Mouse (Mus musculus) adrenal gland, adult 8-10 months (tissue): Measurements from ENCODE around the gene Arhgap6. TPM values are rescaled to one million over a fixed set of nuclear protein-coding genes. Genes with fewer than 3 reads are reported as not detected.
A peak's percentile ranks its signal among the peaks of the same experiment; 100 is the strongest.

Experiments used
- DNase-seq: peaks from one replicate; pipeline ENCODE4 v3.0.0; 2022
- total RNA-seq, 4 experiments: library from RNA; stranded (reverse); gene quantifications; 2 replicates each; pipeline ENCODE4 v1.2.4; 2022

Arhgap6 gene
- 1 to 10 TPM; 2.4 to 3.3 (median 2.6) TPM for total RNA-seq

DNA sequence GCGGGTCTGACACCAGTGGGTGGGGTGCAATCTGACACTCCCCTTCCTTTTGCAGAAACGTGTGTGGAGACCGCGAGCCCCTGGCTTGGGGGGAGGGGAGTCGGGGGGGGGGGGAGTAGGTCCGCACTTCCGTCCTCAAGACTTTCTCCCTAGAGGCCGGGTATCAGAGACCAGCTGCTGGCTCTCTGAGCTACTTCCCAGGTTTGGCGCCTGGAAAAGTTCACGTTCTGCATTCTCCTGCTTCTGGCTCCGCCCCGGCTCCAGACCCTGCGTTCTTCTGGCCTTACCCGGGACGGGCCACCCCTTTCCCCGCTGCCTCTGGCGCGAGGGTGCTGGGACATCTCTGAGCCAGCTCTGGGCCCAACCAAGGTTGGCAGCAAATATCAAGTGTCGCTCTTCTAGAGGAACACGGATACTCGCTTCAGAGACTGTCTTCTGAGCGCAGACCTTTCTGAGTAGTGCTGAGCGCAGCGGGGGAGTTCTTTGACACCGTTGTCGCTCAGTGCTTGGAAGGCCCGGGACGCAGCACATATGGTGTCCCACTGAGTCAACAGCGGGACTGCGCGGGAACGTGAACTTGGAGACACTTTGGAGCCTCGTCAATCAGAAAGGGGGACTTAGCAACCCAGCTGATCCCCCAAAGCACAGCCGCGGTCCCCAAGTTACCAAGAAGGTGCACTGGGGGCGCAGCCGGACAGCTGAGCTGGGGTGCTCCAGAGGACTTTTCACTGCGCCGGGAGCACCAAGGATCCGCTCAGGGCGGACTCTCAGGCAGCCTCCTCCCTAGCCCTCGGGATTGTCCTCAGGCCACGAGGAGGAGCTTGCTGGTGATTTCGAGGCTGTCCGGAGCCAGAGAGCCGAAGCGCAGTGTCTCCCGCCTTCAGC lies at the start of gene Arhgap6:
Gene Arhgap6 (plus strand): TSS at position 126 of the 885 bp plus-strand sequence.
- peak; percentile 4 for DNase-seq

DNA sequence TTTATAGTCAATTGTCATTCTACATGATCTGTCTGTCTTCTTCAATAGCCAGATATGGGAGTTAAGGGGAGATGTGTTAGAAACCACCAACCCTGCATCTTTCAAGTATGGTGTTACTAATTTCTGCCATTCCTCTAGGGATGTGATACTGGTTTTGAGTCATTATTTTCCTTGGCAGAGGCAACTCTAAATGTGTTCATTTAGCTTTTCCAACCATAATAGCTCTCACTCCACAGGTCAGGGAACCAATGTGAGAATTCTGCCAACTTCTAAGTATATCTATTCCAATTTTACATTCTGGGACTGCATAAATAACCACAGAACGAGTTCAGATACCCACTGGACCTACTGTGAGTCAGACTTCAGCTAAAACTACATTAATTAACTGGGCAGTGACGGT lies 47.9 kb upstream of the Arhgap6 start:
- no peak for DNase-seq

DNA sequence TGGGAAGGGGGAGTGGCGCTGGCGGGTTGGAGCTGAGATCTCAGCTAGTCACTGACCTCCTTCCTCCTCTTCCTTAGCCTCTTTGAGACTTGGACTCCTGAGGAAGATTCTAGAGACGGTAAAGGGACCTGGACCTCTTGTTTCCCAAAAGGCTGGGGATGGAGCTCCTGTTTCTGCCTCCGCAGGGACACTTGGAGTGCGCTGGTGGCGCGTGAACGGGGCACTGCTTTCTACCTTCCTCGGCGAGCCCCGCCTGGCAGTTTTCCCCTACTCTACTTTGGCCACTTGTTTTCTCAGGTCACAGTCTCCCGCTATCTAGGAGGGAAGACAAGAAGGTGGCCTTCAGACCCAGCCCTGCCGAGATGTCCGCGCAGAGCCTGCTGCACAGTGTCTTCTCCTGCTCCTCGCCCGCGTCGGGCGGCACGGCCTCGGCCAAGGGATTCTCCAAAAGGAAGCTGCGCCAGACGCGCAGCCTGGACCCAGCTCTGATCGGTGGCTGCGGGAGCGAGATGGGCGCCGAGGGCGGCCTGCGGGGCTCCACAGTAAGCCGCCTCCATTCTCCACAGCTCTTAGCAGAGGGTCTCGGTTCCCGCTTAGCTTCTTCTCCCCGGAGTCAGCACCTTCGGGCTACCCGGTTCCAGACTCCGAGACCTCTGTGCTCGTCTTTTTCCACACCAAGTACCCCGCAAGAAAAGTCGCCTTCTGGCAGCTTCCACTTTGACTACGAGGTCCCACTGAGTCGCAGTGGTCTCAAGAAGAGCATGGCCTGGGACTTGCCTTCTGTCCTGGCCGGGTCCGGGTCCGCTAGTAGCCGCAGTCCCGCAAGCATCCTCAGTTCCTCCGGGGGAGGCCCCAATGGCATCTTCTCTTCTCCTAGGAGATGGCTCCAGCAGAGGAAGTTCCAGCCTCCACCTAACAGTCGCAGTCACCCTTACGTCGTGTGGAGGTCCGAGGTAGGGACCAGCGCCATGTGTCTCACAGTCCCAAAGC lies 1.3 kb downstream of the Arhgap6 start:
- no peak for DNase-seq

DNA sequence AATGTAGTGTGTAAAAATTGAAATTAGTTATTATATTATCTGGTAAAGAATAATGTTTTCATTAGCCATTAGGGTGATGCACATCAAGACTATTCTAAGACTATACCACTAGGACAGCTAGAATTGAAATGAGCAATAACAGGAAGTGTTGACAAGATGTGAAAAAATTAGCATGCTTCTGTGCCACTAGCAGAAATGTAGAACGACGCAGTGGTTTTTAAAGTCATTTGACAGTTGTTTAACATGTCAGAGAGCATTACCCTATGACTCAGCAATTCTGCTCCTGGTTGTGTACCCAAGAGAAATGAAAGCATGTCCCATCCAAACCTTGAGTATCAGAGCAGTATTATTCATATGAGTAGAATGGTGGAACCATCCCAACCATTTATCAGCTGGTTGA lies 9.8 kb downstream of the Arhgap6 start:
- DNase-seq: no peak

DNA sequence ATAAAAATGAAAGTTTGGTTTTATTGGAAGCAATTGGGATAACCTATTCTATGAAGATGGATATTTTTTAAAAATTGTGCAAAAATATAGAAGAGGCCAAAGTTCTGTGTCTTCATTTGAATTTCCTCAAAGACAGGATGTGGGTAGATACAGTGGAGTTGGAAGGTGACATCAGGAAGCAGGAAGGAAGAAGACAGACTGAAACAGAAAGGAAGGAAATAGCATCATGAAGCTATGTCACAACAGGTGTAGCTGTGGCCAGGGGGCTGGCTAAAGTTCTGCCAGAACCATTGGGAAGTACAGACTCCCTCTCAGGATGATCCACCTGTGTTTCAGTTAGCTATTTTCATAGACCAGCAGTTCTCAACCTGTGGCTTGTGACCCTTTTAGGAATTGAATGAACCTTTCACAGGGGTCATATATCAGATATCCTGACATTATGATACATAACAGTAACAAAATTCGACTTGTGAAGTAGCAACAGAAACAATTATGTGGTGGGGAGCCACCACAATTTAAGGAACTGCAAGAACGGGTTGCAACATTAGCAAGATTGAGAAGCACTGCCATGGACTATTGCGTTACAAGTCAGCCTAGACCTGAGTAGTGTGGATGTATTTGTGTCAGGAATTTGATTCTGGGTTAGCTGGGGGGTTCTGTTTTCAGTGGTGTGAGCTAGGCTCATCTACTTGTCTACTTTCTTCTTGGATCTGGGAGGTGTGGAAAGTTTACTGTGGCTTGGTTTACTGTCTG lies 15.8 kb downstream of the Arhgap6 start:
- no peak for DNase-seq

DNA sequence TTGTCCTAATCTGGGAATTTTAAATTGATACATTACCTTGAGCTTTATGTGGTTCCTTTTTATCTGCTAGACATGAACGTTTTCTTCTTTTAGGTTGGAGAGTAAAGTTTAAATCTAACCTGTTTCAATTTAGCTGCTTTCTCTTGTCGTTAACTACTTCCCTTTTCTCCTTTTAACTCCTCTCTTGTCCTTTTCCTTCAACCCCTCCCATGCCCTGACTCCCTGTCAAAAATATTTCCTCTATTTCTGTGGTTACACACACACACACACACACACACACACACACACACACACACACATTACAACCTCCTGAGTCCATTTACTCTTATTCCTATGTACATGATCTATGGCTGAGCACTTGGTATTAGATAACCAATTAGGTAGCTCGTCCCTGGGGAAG lies 24.0 kb downstream of the Arhgap6 start:
- DNase-seq: no peak

DNA sequence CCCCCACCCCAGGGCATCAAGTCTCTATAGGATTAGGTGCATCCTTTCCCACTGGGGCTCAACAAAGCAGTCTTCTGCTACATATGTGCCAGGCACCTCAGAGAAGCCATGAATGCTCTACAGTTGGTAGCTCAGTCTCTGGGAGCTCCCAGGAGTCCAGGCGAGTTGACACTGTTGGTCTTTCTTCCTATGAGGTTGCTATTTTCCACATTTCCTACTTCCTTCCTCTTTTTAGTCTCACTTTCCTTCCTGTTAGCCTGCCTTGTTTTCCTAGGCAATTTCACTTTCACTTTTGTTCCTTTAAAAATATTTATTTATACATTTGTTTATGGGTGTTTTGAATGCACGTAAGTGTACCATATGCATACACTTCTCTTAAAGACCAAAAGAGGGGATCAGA lies 29.3 kb downstream of the Arhgap6 start:
- DNase-seq: no peak

DNA sequence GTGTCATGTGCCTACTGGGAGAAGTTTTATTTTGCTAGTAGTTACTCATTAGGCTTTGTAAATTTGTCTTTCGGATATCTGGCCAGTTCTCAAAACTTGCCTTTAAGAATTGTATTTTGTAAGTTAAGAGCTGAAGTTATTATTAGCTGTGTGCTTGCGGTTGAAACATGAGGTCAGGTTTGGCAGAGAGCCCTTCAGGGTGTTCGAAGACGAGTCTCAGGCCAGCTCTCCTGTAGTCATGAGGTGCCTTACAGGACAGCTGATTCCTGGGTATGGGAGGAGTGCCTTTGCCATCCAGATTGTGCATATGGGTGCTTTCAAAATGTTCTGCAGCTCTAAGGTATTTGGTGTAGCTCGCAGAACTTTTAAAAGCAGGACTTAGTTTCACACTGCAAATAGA lies 37.4 kb downstream of the Arhgap6 start:
- no peak for DNase-seq

DNA sequence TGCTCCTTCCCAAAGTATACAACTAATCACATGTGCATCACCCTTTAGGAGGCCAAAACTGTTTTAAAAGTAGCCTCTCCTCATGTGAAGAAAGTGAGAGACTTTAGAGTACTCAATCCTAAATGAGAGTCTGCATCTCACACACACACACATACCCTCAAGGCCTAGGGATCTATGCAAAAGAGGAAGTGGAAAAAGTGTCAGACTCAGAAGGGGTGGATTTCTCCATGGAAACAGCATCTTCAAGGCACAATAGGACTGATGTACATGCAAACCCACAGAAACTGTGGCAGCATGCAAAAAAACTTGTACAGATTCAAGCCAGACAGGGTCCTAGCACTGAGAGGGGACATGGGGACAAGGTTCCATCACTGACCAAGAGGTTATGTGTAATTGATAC lies 53.2 kb downstream of the Arhgap6 start:
- no peak for DNase-seq

DNA sequence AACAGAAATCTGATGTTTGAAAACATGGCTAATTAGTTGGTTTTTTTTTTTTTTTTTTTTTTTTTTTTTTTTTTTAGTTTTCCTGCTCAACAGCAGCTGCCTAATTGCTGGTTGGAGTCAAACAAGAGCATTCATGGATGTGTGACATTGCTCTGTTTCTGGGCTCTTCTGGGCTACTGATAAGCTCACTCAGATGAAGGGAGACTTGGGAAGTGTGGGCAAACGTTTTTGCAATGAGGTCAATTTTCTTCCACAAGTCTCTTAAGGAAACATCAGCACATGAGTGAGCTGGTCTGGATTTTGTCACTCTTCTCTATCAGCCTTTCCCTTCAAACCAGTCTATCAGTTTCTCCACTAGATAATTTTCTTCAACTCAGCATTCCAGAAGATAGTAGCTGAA lies 79.8 kb downstream of the Arhgap6 start:
- DNase-seq: no peak

DNA sequence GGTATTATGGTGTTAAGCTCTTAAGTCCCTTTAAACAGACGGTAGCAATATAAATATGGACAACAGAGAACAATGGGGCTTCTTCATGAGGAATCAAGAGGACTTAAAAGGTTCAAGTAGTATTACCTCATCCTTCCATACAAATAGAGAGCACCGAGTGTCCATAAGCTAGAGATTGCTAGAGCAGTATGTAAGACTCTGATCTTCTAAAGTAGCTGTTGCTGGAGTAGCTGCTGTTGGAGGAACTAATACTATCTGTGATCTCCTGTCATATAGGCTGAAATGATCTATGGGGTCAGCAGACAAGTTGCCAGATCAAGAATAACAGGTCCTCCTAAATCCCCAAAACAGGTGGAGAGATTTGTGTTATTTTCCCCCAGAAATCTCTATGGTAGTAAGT lies 108.7 kb downstream of the Arhgap6 start:
- DNase-seq: no peak

DNA sequence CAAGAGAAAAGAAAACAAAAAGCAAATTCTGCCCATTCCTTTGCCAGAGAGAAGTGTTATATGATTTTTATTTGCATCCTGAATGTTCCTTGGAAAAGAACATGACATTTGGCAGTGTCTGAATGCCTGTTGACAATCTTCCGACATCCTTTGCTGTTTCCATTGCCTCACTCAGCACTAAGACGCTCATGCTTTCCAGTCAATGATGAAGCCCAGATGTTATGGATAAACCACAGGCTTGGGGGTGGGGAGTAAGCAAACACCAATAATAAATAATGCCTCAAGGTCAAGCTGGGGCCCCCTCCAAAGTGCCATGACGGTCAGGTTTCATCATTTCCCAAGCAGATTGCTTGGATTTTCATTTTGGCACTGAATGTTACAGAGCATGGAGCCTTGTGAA lies 109.2 kb downstream of the Arhgap6 start:
- no peak for DNase-seq

DNA sequence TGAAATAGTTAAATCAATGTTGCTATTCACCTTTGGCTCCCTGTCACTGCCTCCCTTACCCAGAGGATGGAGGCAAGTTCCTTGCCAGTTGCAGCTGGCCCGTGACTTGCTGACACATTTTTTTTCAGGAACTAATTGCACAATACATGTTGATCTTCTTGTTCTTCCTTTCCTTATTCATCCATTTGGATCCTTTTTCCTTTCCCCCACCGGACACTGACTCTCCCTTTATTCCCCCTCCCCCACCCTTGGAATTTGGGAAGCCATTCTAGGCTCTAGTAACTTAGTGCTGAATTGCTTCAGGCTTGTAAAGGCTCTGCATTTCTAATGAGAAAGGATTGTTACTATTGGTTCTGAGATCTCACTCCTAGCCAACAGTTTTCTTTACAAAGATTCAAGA lies 112.7 kb downstream of the Arhgap6 start:
- no peak for DNase-seq

DNA sequence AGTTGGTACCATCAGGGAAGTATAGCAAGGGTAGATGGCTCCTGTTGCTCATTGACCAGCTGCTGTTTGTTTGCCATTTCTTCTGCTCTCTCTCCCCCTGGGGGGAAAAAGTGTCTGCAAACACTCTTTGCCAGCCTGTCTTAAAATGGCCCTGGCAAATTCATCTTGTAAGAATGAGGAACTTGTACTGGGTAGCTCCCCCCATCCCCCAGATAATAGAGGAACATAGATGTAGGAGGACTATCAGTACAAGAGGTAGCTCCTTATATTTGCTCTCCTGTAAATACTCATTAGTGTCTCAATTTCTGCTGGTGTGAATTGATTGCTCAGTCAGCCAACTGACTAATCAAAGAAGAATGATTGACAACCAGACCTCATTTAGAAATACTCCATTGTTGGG lies 118.6 kb downstream of the Arhgap6 start:
- DNase-seq: no peak

DNA sequence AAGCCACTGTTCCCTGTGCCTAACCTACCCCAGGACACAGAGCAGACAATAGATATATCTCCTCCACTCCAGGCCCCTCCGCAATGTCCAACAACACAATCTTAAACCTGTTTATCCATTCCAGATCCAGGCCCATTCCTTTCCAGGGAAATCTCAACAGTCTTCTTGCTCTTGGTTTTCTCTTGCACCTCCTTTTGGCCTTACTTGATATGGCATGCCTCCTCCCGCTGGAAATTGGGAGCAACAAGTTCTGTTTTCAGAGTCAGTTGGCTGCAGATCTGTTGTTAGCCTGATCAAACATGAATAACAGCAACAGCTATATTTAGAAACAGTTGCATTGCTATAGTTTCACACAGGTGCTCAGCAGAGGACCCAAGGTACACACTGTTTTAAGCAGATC lies 126.0 kb downstream of the Arhgap6 start:
- DNase-seq: no peak

DNA sequence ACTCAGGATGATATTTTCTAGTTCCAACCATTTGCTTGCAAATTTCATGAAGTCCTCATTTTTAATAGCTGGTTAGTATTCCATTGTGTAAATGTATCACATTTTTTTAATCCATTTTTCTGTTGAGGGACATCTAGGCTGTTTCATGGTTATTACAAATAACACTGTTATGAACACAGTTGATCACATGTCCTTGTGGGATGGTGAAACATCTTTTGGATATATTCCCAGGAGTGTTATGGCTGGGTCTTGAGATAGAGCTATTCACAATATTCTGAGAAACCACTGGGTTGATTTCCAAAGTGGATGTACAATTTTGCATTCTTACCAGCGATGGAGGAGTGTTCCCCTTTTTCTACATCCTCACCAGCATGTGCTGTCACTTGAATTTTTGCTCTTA lies 137.5 kb downstream of the Arhgap6 start:
- no peak for DNase-seq

DNA sequence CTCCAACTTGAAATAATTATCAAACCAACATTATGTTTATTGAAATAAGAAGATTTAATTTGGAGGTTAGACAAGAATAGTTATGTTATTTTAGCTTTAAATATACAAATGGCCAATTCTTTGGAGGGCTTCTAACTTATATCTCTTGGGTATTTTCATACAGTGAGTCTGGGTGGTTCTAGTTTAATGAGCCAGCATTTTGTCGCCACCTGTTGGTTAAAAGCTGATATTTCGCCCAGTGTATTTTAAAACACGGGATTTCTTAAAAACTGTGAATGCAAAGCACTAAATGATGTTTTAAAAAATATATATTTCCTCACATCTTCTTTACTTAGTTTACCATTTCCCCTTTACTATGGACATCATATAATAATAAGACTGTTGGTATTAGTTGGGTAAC lies 140.5 kb downstream of the Arhgap6 start:
- DNase-seq: no peak

DNA sequence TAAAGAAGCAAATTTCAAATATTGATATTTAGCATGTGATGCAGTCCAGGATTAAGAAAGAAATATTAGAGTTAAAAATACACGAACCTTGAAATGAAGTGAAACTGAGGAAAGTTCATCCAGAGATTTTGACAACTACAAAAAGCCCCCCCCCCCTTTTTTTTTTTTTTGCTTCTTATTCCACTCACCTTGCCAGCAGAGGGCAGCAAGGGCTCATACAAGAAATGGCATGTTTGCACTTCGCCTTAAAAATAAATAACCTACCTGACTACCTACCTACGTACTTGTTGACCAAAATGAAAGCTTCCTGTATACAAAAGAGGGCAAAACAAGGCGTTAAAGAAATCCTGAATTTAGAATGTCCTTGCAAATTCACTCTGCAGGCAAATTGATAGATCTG lies 143.0 kb downstream of the Arhgap6 start:
- no peak for DNase-seq

DNA sequence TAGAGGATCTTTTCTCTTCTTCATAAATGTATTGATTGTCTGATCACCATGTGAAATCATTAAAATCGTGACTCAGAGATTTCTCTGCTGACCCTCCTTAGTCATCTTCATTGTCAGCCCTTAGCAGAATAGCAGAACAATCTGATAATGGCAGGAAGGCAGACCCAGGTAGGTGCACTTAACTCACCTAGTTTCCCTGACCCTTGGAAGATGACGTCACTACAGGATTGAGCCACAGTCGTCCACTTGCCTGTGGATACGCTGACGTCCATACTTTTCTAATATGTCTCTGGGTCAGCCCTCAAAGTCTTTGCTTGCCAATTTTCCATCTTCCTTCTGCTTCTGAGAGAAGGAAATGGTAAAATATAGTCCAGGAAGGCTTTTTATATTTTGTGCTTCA lies 146.8 kb downstream of the Arhgap6 start:
- DNase-seq: no peak

DNA sequence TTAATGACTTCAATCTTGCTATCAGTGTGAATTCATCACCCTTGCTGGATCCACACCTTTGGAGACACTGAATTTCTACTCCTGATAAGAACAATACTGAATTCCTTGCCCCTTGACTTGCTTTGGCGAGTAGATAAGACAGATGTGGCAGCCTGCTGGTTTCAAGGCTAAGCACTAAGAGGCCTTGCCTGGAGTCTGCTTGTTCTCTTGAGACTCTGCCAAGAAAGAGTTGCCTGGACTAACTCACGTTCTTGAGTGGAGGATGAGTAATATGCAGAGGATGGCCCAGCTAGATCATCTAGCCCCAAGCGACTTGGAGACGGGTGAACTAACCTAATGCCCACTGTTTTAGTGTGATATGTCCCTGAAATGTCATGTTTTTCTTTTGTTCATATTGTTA lies 148.3 kb downstream of the Arhgap6 start:
- peak; percentile 29 for DNase-seq

DNA sequence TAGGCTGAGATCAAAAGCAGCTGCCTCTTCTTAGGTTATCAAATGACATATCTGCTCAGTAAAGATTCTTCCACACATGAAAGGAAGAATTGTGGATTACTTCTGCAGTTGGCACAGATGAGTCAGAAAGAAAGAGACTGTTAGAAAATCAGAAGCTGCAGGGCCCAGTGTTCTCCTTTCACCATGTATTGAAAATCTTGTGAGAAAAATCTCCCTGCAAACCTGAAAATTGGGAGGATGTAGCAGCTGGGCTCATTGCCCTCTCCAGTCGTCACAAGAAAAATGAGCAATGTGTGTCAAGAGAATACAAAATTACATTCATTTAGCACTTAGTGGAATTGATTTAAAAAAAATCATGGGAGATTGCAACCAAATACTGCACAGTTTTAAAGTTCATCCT lies 180.5 kb downstream of the Arhgap6 start:
- DNase-seq: no peak

DNA sequence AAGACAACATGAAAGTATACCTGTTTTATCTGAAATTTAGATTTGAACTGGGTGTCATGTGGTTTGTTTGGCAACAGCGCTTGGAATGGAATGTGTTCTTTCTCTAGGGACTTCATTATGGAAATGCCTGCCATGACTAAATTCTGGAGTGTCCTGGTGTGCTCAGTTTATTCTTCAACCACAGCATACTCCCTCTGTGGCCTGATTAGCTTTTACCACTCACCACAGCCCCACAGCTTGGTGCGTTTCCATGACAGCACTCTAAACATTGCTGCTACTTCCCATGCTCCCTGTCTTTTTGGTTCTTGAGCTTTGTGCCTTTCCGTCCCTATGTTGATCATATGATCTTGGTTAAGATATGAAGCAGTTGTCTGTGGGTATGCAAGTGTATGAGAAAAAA lies 182.9 kb downstream of the Arhgap6 start:
- DNase-seq: no peak

DNA sequence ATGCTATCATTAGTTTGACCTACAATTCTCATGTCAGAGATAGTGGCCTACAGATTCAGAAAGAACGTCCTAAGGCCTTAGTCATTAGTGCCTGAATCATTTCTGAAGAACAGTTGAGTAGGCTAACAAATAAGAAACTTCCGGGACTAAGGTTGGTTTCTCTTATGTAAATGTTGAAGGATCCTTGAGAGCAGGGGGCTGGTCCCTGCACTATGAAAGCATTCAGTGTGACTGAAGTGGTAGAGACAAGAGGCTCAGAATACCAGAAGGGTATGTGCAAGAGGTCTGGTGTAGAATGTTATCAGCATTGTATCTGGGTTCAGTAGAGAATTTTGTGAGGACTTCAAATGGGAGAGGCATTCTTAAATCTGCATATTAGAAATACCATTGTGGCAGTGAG lies 185.5 kb downstream of the Arhgap6 start:
- no peak for DNase-seq
